Mouse (Mus musculus) gastrocnemius, adult 8-10 months (tissue): ENCODE results near the gene Prok2. TPM values are rescaled to one million over a fixed set of nuclear protein-coding genes. Genes with fewer than 3 reads are reported as not detected.

ENCODE experiments used
- total RNA-seq, 4 experiments: library from RNA; stranded (reverse); gene quantifications; 2 replicates each; pipeline ENCODE4 v1.2.4; 2022

Gene Prok2
- total RNA-seq, 4 experiments from 2014 or later = not detected

Other genes starting within 250 kb of the Prok2 start
- gene Foxp1, start 203.7 kb downstream of the Prok2 start, total RNA-seq = 10 to 100 TPM; 10.0 to 15.5 (median 13.9) TPM
- 10 to 100 TPM; 30.8 to 37.5 (median 31.9) TPM for gene Eif4e3, start 59.6 kb downstream of the Prok2 start, total RNA-seq
- gene Gm20696, start 59.6 kb downstream of the Prok2 start, total RNA-seq = 1 to 10 TPM in 1 of 4 experiments, under 1 TPM in 3; 0.72 to 1.3 (median 0.81) TPM
- under 1 TPM; 0.34 to 0.87 (median 0.66) TPM for gene Gpr27, start 33.7 kb downstream of the Prok2 start, total RNA-seq